Mouse (Mus musculus) heart, adult 18-20 months (tissue): Measurements from ENCODE around the gene F830045P16Rik. TPM values are rescaled to one million over a fixed set of nuclear protein-coding genes. Genes with fewer than 3 reads are reported as not detected.

Experiments
- DNase-seq, 2 experiments: peaks; one replicate each; pipeline ENCODE4 v3.0.0; 2021 to 2022; ENCODE audit warnings: mixed read lengths in 1 of 2
- total RNA-seq, 2 experiments: library from RNA; stranded (reverse); gene quantifications; 2 replicates each; pipeline ENCODE4 v1.2.3; 2021

F830045P16Rik gene
- total RNA-seq, 2 experiments from 2014 or later = not detected

GRCm38 (mm10) chr2:129544919-129545318, 8.5 kb upstream of the F830045P16Rik start:
- DNase-seq = no peak

DNA sequence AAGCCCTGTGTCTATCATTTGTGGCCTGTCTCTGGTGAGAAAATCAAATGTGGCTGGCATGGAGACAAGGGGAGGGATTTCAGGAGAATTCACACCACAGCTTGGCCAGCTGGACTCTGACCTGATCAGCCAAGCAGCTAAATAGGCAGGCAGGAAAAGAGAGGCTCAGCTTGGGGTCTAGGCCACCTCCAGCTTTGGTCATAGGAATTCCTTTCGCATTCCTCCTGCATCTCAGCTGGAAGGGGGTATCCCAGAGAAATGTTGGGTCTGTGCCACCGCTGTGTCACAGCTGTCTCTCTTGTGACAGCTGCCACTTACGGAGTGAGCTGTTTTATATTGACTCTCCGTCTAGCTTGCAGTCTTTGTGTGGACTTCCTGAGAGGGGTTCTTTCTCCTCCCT, 8.0 kb upstream of the F830045P16Rik start:
- no peak for DNase-seq

- DNase-seq = no peak
Observed at GRCm38 (mm10) chr2:129540036-129540435, 3.6 kb upstream of the F830045P16Rik start.

DNA sequence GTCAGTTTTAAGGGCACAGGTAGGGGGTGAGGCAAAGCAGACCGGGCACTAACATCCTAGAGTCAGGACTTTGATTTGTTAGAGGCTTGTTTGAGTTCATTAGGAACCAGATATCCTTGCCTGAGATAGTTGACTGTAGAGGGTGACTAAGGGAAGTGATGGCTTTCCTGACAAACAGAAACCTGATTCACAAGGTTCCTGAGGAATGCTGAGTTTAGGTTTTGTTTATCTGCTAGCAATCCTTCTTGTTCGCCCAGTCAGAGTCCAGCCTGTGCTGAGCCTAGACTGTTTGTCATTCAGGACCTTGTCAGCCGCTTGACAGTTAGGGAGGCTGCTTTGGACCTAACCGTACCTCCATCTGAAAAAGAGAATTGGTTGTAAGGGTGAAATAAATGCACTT, 2.8 kb upstream of the F830045P16Rik start:
- no peak for DNase-seq

- DNase-seq = peak; percentile 55 to 63
Observed at GRCm38 (mm10) chr2:129537926-129538325, 1.5 kb upstream of the F830045P16Rik start.

- DNase-seq = no peak
Observed at GRCm38 (mm10) chr2:129537360-129537759, 958 bp upstream of the F830045P16Rik start.

- no peak for DNase-seq
Observed at GRCm38 (mm10) chr2:129536926-129537325, 524 bp upstream of the F830045P16Rik start.

DNA sequence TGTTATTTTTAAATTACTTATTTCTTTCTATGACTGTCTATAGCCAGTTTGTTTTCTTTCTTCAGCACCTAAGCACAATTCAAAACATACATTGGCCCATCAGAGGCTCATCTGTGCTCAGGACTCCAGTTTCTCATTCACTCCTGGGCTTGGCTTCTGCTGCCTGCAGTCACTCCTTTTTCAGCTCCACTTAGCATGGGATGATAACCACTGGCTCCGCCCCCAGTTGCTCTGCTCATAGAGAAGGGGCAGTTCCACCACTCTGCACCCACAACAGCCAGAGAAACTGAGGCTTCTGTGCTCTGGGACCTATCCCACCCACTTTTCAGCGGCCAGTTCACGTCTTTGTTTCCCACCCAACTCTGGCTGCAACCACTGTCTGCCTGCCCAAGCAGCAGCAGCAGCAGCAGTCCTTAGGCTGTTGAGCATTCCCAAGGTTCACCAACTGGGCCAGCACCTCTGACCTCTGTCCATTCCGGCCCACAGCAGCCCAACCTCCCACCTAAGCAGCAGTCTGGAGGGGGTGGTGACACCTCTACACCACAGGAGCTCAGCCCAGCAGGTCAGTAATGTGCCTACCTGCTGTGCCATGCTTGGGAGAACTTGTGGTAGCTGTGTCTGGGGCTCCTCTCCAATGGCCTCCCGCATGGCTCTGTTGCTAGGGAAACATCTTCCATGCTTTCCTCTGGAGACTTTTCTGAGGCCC, 1.4 kb downstream of the F830045P16Rik start:
- no peak for DNase-seq

DNA sequence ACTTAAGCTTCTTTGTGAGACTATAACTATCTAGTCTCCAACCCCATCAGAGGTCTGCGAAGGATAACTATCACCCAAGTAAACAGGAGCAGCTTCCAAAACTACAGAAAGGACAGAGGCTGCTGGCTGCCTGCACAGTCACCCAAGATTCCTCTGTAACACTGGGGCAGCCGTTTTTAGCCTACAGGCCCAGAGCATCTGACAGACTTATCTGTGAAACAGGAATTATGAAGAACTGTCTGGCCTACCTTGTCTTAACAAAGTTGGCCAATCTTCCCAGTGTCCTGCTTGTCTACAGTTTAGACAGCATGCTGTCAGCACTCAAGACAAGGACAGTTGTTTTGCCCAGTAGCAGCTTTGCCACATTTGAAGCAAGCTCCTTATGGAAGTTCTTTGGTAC, 4.5 kb downstream of the F830045P16Rik start:
- DNase-seq = peak in 1 of 2 experiments; percentile 59

- DNase-seq = no peak
Observed at GRCm38 (mm10) chr2:129531102-129531501, 5.3 kb downstream of the F830045P16Rik start.

DNA sequence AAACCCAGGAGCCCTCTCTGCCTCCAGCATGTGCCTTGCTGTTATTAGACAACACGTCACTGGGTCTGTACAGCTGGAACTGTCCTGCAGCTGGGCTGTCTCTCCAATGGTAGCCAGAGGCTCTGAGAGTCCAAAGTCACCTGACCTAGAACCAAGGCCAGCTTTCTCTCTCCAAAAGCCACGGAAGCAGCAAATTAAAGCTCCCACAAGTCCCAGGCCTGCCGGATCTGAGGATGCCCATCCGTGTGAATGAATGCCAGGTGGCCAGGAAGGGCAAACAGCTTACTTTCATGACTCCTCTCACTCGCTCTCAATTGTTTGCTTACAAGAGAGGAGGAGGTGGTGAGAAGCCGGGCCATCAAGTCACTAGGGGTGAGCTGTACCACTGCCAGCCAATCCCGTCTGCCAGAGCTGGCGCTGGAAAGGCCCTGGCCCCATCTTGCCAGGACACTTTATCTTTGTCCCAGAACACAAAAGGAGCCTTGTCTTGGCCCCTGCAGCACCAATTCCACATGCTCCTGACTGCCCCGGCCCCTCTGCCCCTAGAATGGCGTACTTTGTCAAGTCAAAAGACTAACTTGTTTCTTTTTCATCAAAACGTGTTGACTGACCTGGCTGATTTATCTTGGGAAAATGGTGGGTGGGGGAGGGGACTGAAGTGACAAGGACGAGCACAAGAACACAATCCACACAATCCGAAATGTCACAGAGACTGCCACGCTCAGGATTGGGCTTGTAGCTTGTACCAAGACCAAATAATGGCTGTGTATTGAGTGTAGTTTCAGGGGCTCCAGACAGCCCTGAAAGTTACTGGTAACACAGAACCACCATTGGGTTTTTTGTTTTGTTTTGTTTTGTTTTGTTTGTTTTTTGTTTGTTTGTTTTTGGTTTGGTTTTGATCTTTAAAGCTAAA, 6.8 kb downstream of the F830045P16Rik start:
- peak; percentile 81 to 85 for DNase-seq

DNA sequence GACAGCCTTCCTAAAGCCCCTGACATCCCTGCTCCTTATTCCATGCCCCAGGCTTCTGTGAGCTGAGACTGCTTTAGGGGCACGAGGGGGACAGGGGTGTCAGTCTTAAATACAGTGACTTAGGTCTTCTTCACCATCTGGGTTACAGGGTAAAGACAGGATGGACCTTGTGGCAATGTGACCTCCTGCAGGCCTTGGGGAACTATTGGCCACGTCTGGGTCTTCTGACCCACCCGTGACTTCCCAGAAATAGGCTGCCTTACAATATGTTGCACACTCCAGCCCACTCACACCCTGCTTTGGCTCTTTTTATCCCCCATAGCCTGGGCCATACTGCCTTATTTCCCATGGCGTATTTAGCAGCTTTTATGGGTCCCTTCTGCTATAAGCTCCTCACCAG, 8.5 kb downstream of the F830045P16Rik start:
- DNase-seq = no peak

DNA sequence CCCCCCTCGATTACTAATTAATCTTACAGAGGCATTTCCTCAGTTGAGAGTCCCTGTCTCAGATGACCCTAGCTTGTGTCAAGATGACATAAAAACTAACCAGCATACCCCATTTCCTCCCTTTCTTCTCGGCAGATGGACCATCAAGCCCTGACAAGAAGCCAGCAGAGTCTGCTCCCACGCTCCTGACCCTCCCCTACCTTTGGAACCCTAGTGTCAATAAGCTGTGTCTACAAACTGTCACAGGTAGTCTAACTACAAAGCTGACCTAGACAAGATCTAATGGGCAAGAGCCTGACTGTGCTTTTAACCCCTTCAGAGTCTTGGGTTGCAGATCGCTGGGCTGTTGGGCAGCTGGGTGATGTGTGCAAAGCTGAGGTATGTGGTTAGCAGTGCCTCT, 10.1 kb downstream of the F830045P16Rik start:
- DNase-seq = no peak

DNA sequence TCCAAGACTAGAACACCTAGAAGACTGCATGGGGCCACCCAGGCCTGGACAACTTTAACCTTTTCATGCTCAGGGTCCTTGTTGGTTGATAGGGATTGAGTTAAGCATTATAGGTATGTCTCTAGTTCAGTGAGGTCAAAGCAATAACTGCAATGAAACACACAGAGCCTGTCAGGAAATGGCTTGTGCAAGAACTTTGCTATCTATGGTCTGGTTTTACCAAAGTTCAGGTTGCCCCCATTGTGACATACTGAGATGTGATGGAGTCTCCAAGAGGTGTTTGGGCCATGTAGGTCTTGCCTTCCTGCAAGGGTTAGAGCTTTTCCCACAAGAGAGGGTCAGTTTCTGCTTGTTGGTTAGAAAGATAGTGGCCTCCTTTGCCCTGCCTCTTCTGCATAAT, 10.8 kb downstream of the F830045P16Rik start:
- DNase-seq = no peak

- DNase-seq = no peak
Observed at GRCm38 (mm10) chr2:129518526-129518925, 17.9 kb downstream of the F830045P16Rik start.

DNA sequence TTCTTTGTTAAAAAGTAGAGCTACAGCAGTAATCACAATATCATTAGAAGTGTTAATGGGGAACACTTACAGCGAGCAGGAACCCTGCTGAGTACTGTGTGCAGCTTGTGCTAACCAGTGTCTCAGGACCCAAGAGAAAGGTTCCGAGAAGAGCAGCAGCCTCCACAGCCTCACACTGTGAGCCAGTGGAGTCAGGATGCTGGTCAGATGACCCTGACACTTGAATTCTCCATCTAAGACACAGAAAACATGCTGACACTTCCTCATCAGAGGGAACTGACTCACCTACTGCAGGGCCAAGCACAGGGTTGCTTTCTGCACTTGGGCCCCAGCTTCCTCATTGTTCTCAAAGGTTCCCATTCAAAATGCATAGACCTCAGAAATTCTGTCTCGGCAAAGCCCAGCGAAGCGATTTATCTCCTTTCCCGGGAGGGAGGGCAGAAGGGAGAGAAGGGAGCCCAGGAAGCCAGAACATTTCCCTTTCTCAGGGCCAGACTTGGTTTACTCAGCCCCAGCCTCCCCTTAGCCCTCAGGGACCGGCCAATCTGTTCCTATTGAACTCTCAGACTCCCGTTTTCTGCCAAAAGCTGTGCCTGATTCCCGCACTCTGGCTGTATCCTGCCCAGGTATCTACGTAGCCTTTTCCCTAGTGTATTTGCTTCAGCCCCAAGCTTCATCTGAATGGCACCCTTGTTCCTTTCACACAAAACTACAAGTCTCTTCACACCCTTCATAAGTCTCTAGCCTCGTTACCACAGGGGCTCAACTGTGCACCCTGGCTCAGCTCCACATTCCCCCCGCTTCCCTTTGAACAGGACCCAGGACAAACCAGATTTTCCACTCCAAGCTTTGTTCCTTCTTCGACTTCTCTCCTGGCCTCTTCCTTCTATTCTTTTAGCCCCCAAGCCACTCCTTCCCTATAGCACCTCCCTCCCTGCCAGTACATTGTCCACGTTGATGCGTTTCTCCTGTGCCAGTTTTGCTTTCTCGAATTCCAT, 21.2 kb downstream of the F830045P16Rik start:
- peak in 1 of 2 experiments; percentile 53 for DNase-seq

- no peak for DNase-seq
Observed at GRCm38 (mm10) chr2:129514401-129514667, 22.1 kb downstream of the F830045P16Rik start.

DNA sequence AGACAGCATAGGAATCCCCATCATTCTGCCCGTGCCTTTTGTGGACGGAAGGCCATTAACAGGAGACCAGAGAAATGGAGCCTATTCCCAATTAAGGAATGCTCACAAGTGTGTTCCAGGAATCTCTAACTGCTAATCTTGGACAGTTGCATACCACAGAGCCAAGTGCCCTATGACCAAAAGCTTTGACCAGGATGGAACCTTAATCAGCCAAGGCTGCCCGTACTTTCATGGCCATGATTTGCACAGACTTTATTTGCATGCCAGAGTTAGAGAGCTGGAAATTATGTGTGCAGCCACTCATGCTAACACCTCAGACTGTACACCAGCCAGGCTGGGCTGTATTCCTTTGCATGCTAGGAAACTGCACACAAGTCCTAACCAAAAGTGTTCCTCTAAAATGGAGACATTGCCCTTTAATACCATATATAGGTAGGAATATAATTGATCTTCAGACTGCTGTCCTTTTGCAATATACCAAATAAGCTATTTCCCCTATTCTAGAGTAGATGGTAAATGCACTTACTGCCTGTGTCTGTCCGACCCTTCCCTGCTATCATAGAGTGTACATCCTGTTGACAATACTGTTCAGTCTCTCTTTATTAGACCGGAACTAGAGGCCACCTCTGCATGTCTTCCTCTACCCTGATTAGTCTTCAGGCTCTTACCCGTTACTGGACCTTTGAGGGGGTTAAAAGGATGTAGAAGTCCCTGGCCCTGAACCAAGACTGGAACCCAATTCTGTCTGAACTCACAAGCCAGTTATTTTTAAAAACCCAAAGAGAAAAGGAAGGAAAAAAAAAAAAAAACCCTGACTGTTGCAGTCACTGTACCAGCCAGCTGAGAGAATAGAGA, 22.6 kb downstream of the F830045P16Rik start:
- DNase-seq = no peak

DNA sequence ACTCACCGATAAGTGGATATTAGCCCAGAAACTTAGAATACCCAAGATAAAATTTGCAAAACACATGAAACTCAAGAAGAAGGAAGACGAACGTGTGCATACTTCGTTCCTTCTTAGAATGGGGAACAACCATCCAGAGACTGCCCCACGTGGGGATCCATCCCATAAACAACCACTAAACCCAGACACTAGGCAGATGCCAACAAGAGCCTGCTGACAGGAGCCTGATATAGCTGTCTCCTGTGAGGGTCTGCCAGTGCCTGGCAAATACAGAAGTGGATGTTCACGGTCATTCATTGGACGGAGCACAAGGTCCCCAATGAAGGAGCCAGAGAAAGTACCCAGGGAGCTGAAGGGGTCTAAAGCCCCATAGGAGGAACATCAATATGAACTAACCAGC, 24.3 kb downstream of the F830045P16Rik start:
- peak; percentile 38 to 68 for DNase-seq

DNA sequence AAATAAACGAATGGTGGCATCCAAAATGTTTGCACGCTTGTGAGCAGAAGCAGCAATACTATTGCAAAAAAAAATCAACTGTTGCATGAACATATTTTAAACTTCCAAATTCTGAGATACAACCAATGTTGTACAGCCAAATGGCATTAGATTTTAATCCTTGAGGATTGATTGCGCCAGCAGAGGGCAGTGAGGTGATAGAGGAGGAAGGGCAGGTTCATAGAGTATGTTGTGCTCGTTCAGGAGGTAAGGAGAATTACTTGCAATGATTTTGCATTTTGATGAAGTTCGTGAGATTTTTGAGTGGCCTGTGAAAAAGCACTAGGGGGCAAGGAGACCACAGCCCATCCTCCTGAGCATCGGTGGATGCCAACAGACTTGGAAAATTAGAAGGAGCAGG, 33.8 kb downstream of the F830045P16Rik start:
- peak; percentile 62 to 89 for DNase-seq
